Mouse (Mus musculus) small intestine, adult 2 months (tissue): ENCODE data around the gene Ube2j1.

Experiments
- CTCF ChIP-seq: fragments of 200-500 bp; IDR thresholded peaks from 2 replicates; pipeline ENCODE4 v1.5.1; 2012; ENCODE audit warnings: low read depth, mild to moderate bottlenecking, control low read depth, inconsistent platforms, low read length, moderate library complexity, mixed read lengths; ENCODE audit not compliant: insufficient replicate concordance, insufficient read length; ENCODE audit errors: extremely low read depth
- POLR2A ChIP-seq: fragments of 200-500 bp; IDR thresholded peaks from 2 replicates; pipeline ENCODE4 v1.6.1; 2012; ENCODE audit warnings: low read depth, mild to moderate bottlenecking, control low read depth, inconsistent platforms, low read length, moderate library complexity

- TF ChIP-seq CTCF (no peak), POLR2A (0 out of 2 replicates have a peak, but pooled peaks have one; percentile 30)
These were observed 41.4 kb downstream of the Ube2j1 start for GRCm38 (mm10) chr4:33072526-33073161.
